Mouse (Mus musculus) lung, postnatal 25 days (tissue): Measurements from ENCODE around the gene Iqcf1.
"Not testable (repeated sequence)": the region's sequence is repeated elsewhere in the genome, so short reads cannot be mapped to it uniquely, and the experiment has no call there.

Source experiments
- DNase-seq: peaks from one replicate; pipeline ENCODE4 v3.0.0; 2022; ENCODE audit warnings: low spot score

The Iqcf1 gene

GRCm38 (mm10) chr9:106482578-106483115 is 17.1 kb upstream of the Iqcf1 start:
- DNase-seq: no peak

GRCm38 (mm10) chr9:106483136-106483535 is 16.6 kb upstream of the Iqcf1 start:
- DNase-seq: no peak

GRCm38 (mm10) chr9:106483606-106484005 is 16.2 kb upstream of the Iqcf1 start:
- no peak for DNase-seq

GRCm38 (mm10) chr9:106485076-106485475 is 14.7 kb upstream of the Iqcf1 start:
- DNase-seq: no peak

- DNase-seq: not testable (repeated sequence)
Observed at GRCm38 (mm10) chr9:106487602-106488001, 12.2 kb upstream of the Iqcf1 start.

GRCm38 (mm10) chr9:106501846-106502245 is 2.1 kb downstream of the Iqcf1 start:
- no peak for DNase-seq

- DNase-seq: no peak
Observed at GRCm38 (mm10) chr9:106504246-106504645, 4.5 kb downstream of the Iqcf1 start.

- no peak for DNase-seq
Observed at GRCm38 (mm10) chr9:106509356-106509755, 9.6 kb downstream of the Iqcf1 start.

GRCm38 (mm10) chr9:106512729-106513450 is 13.1 kb downstream of the Iqcf1 start:
- peak; percentile 15 for DNase-seq

GRCm38 (mm10) chr9:106513566-106513965 is 13.8 kb downstream of the Iqcf1 start:
- no peak for DNase-seq

GRCm38 (mm10) chr9:106514273-106514672 is 14.5 kb downstream of the Iqcf1 start, which contains the start of gene Iqcf5:
TSS of gene Iqcf5 (plus strand) at chr9:106514573.
- no peak for DNase-seq

- no peak for DNase-seq
Observed at GRCm38 (mm10) chr9:106519433-106519832, 19.7 kb downstream of the Iqcf1 start.

GRCm38 (mm10) chr9:106519909-106520308 is 20.1 kb downstream of the Iqcf1 start:
- no peak for DNase-seq

GRCm38 (mm10) chr9:106531833-106532232 is 32.1 kb downstream of the Iqcf1 start:
- peak; percentile 7 for DNase-seq

- DNase-seq: no peak
Observed at GRCm38 (mm10) chr9:106534296-106534695, 34.5 kb downstream of the Iqcf1 start.

GRCm38 (mm10) chr9:106534975-106535374 is 35.2 kb downstream of the Iqcf1 start:
- DNase-seq: no peak
